Mouse (Mus musculus) 416B (cell line): ENCODE data around the gene Vmn1r38.
"Not testable (repeated sequence)": the region's sequence is repeated elsewhere in the genome, so short reads cannot be mapped to it uniquely, and the experiment has no call there.

Experiments
- DNase-seq: peaks from one replicate; pipeline ENCODE4 v3.0.0; 2011; ENCODE audit warnings: low read depth

The Vmn1r38 gene

DNA sequence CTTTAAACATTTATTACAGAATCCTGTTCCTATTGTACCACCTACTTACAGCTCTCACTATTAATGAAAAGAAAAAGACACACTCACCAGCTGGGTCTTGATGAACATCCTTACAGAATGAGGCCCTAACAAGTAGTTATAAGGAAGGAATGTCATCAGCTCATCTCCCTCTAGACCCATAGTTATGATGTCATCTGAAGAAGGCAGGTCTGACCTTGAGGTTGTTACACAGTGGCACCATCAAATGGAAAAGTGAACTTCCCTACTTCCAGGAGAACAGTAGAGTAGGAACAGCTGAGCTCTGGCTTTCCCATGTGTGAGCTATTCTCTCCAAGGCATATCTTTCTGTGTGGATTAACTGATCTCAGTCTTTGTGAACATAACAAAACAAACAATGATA is at the start of gene Vmn1r38:
Vmn1r38 (minus strand) TSS at position 101 of the 400 bp plus-strand sequence.
- DNase-seq: not testable (repeated sequence)

DNA sequence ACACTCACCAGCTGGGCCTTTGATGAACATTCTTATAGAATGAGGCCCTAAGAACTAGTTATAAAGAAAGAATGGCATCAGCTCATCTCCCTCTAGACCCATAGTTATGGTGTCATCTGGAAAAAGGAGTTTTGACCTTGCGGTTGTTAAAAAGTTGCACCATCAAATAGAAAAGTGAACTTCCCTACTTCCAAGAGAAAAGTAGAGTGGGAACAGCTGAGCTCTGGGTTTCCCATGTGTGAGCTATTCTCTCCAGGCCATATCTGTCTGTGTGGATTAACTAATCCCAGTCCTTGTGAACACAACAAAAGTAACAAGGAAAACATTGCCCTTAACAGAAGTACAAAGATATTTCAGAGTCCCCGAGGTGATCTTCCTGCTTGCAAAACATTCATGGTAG is 28.1 kb upstream of the Vmn1r38 start, which contains the start of gene Vmn1r39:
Vmn1r39 (minus strand) TSS at position 101 of the 400 bp plus-strand sequence.
- DNase-seq: no peak

DNA sequence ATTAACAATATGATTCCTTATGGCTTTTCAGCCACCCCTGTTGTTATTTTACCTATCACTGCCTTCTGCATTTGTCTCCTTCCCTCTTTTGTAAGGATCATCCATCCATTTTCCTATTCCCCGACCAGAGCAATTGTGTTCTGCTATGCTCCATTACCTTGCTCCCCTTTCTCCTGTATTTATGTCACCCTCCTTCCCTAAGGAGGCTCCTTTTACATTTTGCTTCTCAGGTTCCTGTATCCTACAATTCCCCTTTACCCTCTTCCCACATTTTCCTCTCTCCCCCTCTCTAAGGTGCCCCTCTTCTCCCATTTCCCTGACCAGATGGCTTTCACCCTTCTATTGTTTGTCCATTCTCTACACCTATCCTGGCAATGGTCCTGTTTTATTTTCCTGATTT is 23.9 kb upstream of the Vmn1r38 start:
- no peak for DNase-seq

- DNase-seq: no peak
Observed at GRCm38 (mm10) chr6:66805713-66806112, 23.3 kb upstream of the Vmn1r38 start.

- DNase-seq: not testable (repeated sequence)
Observed at GRCm38 (mm10) chr6:66729082-66729481, 53.3 kb downstream of the Vmn1r38 start, which contains the start of gene Vmn1r37. Vmn1r37 (plus strand) TSS chr6:66729382.
